Mouse (Mus musculus) neural tube, embryonic 13.5 days (tissue): ENCODE data around the gene Ascl3. TPM values are rescaled to one million over a fixed set of nuclear protein-coding genes. Genes with fewer than 3 reads are reported as not detected.

ENCODE experiments used
- ATAC-seq: fragments of 200-750 bp; cut with Nextera tagmentation; 2 replicates; pipeline ENCODE4 v1.8.0; 2017; ENCODE audit warnings: low read depth, mild to moderate bottlenecking, moderate TSS enrichment, moderate library complexity
- H3K27ac ChIP-seq: fragments of 300-500 bp; sonication (generic); replicated peaks from 2 replicates; pipeline ENCODE4 v1.5.1; 2015; ENCODE audit warnings: moderate library complexity, mild to moderate bottlenecking, inconsistent platforms
- H3K27me3 ChIP-seq: fragments of 300-500 bp; sonication (generic); 2 replicates; pipeline ENCODE4 v1.6.1; 2015; ENCODE audit warnings: mild to moderate bottlenecking, inconsistent platforms
- H3K36me3 ChIP-seq: fragments of 300-500 bp; sonication (generic); 2 replicates; pipeline ENCODE4 v1.6.1; 2015; ENCODE audit warnings: mild to moderate bottlenecking, inconsistent platforms
- H3K4me1 ChIP-seq: fragments of 300-500 bp; sonication (generic); replicated peaks from 2 replicates; pipeline ENCODE4 v1.6.1; 2015; ENCODE audit warnings: inconsistent platforms
- H3K4me2 ChIP-seq: fragments of 300-500 bp; sonication (generic); 2 replicates; pipeline ENCODE4 v1.6.1; 2015; ENCODE audit warnings: inconsistent platforms, mild to moderate bottlenecking, moderate library complexity
- H3K4me3 ChIP-seq: fragments of 300-500 bp; sonication (generic); 2 replicates; pipeline ENCODE4 v1.5.1; 2015; ENCODE audit warnings: mild to moderate bottlenecking, inconsistent platforms
- H3K9ac ChIP-seq: fragments of 300-500 bp; sonication (generic); 2 replicates; pipeline ENCODE4 v1.6.1; 2015; ENCODE audit warnings: moderate library complexity, mild to moderate bottlenecking, inconsistent platforms
- H3K9me3 ChIP-seq: fragments of 300-500 bp; sonication (generic); 2 replicates; pipeline ENCODE4 v1.6.1; 2016; ENCODE audit warnings: inconsistent platforms
- WGBS: fragments of 180-500 bp; shearing (Covaris S2); methylation state at CpG from one replicate; pipeline ENCODE4 v1.1.7; 2015; 5-methylcytosine and 5-hydroxymethylcytosine counted together
- polyA plus RNA-seq: library from polyadenylated mRNA; unstranded; fragments of >200 nt; fragmentation: Nextera tagmentation; extraction: Ambion mirVana; gene quantifications from 2 replicates; pipeline ENCODE4 v1.2.1, GENCODE M21; 2015

Ascl3 gene
- polyA plus RNA-seq: 0.29 and 0.45 TPM in 2 replicates

DNA sequence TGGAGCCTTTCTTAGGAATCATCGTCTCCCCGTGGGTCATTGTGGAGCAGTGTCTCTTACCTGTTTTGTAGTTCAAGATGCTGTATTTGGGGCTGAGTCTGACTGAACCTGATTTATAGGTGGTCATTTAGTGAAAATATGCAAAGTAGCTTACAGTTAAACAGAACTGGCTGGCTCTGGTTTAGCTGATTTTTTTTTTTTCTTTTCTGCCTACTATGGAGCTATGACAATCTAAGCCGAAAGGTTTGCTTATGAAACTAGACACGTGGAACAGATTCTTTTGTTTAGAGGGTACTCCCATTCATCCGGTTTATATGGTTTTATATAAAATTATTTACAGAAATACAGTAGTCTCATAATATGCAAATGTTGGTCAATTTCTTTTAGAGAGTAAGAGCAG, at the start of gene Ascl3:
TSS of gene Ascl3 (minus strand) at position 101 of the 400 bp plus-strand sequence.
- Histone ChIP-seq H3K27ac (no peak within 1 kb of the TSS), H3K36me3 (peaks cover 22% of the 10 kb centered on the region), H3K27me3 (no peaks in the 10 kb centered on the region), H3K4me3 (no peak within 1 kb of the TSS), H3K9me3 (no peaks in the 10 kb centered on the region), H3K9ac (no peak within 1 kb of the TSS), H3K4me2 (no peak within 1 kb of the TSS), H3K4me1 (0 out of 2 replicates have a peak, but pooled peaks cover 7% of the 10 kb centered on the region)
- 92% methylated on average over 5 of the region's 5 CpGs for WGBS
- no peak for ATAC-seq

DNA sequence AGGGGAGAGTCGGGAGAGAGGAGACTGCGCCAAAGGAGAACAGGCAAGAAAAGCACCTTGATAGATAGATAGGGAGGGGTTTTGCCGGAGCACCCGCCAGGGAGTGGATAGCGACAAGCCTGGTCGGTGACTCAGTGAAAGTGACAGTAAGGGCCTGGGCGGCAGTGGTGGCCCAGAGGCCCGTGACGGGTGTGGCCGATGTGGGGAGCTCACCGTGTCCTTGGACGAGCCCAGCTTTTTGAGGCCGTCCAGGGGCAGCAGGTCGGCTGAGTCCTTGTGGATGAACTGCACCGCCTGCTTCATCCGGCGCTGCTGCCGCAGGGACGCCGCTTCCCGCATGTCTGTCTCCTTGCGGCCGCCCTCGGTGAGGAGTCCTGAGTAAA, 49.6 kb upstream of the Ascl3 start:
- Histone ChIP-seq H3K9ac (peak overlapping the region; percentile 65), H3K4me3 (peak overlapping the region; percentile 51), H3K36me3 (no peaks in the 10 kb centered on the region), H3K27me3 (peaks cover 58% of the 10 kb centered on the region), H3K27ac (no peak overlapping the region), H3K4me1 (peaks cover 15% of the 10 kb centered on the region), H3K4me2 (peak overlapping the region; percentile 98), H3K9me3 (no peaks in the 10 kb centered on the region)
- WGBS: 1% methylated on average over 24 of the region's 24 CpGs
- peak; percentile 68 for ATAC-seq

DNA sequence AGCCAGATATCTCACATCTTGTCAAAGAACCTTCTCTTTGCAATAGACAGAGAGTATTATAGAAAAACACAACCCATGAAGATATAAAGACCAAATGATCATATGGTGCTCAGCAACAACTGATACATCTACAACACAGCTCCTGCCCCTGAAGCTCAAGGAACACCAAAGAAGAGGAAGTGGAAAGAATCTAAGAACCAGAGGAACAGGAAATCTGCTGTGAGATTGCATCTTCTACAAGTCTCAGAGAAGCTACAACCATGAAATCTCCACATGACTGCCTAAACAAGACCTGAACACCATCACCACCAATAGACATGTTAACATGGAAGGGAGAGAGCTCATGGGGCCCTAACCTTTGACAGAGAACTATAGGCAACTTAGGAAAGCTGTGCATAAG, 40.7 kb upstream of the Ascl3 start:
- Histone ChIP-seq H3K9me3 (no peaks in the 10 kb centered on the region), H3K36me3 (no peaks in the 10 kb centered on the region), H3K4me3 (no peak overlapping the region), H3K27ac (no peak overlapping the region), H3K27me3 (no peaks in the 10 kb centered on the region), H3K4me2 (no peak overlapping the region), H3K4me1 (no peaks in the 10 kb centered on the region), H3K9ac (no peak overlapping the region)
- no peak for ATAC-seq

- H3K27ac ChIP-seq: no peak overlapping the region
- H3K4me2 ChIP-seq: no peak overlapping the region
- no peaks in the 10 kb centered on the region for H3K4me1 ChIP-seq
- no peaks in the 10 kb centered on the region for H3K36me3 ChIP-seq
- no peak for ATAC-seq
- WGBS: 71% methylated on average over 2 of the region's 2 CpGs
- no peaks in the 10 kb centered on the region for H3K27me3 ChIP-seq
- H3K4me3 ChIP-seq: no peak overlapping the region
- no peaks in the 10 kb centered on the region for H3K9me3 ChIP-seq
- H3K9ac ChIP-seq: no peak overlapping the region
Measured at GRCm38 (mm10) chr7:109768699-109769383, 37.3 kb upstream of the Ascl3 start.

- no peak overlapping the region for H3K4me3 ChIP-seq
- no peaks in the 10 kb centered on the region for H3K36me3 ChIP-seq
- no peaks in the 10 kb centered on the region for H3K9me3 ChIP-seq
- H3K9ac ChIP-seq: no peak overlapping the region
- no peak for ATAC-seq
- H3K27me3 ChIP-seq: no peaks in the 10 kb centered on the region
- H3K4me2 ChIP-seq: no peak overlapping the region
- WGBS: 83% methylated on average over 7 of the region's 7 CpGs
- no peak overlapping the region for H3K27ac ChIP-seq
- no peaks in the 10 kb centered on the region for H3K4me1 ChIP-seq
Measured at GRCm38 (mm10) chr7:109767575-109768350, 36.2 kb upstream of the Ascl3 start.

GRCm38 (mm10) chr7:109764009-109764408, 32.5 kb upstream of the Ascl3 start:
- Histone ChIP-seq H3K27ac (no peak overlapping the region), H3K4me3 (no peak overlapping the region), H3K9me3 (no peaks in the 10 kb centered on the region), H3K4me1 (no peaks in the 10 kb centered on the region), H3K4me2 (no peak overlapping the region), H3K27me3 (no peaks in the 10 kb centered on the region), H3K9ac (no peak overlapping the region), H3K36me3 (no peaks in the 10 kb centered on the region)
- no peak for ATAC-seq
- 73% methylated on average over 2 of the region's 2 CpGs for WGBS

DNA sequence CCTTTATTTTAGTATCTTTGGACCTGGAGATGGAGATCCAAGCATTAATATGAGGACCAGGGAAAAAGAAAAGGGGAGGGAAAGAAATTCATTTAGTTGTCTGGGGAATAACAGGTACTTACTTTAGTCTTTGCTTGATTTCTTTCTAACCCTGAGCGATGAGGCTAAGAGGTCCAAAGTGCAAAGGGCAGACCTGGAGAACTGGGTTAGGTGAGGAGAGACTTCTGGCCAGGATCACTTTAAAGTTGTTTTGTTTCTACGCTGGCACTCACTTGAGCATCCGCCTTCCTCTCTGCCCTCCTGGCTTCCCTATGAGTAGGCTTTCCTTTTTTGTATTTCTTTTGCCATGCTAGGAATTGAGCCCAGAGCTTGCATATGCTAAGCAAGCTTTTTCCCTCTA, 24.8 kb upstream of the Ascl3 start:
- H3K36me3 ChIP-seq: no peaks in the 10 kb centered on the region
- 90% methylated on average over 3 of the region's 3 CpGs for WGBS
- no peak overlapping the region for H3K27ac ChIP-seq
- no peak overlapping the region for H3K4me2 ChIP-seq
- no peak overlapping the region for H3K4me3 ChIP-seq
- no peak overlapping the region for H3K9ac ChIP-seq
- H3K27me3 ChIP-seq: no peaks in the 10 kb centered on the region
- ATAC-seq: no peak
- peaks cover 16% of the 10 kb centered on the region for H3K4me1 ChIP-seq
- no peaks in the 10 kb centered on the region for H3K9me3 ChIP-seq

- Histone ChIP-seq H3K4me2 (0 out of 2 replicates have a peak overlapping the region, but pooled peaks have one; percentile 76), H3K4me3 (no peak overlapping the region), H3K9me3 (no peaks in the 10 kb centered on the region), H3K36me3 (0 out of 2 replicates have a peak, but pooled peaks cover 4% of the 10 kb centered on the region), H3K4me1 (peaks cover 27% of the 10 kb centered on the region), H3K27ac (no peak overlapping the region), H3K9ac (no peak overlapping the region), H3K27me3 (no peaks in the 10 kb centered on the region)
- WGBS: 93% methylated on average over 8 of the region's 8 CpGs
- no peak for ATAC-seq
Measured at GRCm38 (mm10) chr7:109754034-109754433, 22.5 kb upstream of the Ascl3 start.

- Histone ChIP-seq H3K4me2 (peak within 1 kb of the TSS; percentile 76), H3K9ac (peak within 1 kb of the TSS; percentile 87), H3K9me3 (no peaks in the 10 kb centered on the region), H3K4me1 (peaks cover 27% of the 10 kb centered on the region), H3K4me3 (peak within 1 kb of the TSS; percentile 62), H3K36me3 (0 out of 2 replicates have a peak, but pooled peaks cover 13% of the 10 kb centered on the region), H3K27ac (peak within 1 kb of the TSS; percentile 86), H3K27me3 (no peaks in the 10 kb centered on the region)
- under 1% methylated on average over 74 of the region's 74 CpGs for WGBS
- ATAC-seq: peak; percentile 93
Measured at GRCm38 (mm10) chr7:109752008-109752925, 20.7 kb upstream of the Ascl3 start, which contains the start of gene Tmem9b. Gene Tmem9b (minus strand): TSS chr7:109752875.

DNA sequence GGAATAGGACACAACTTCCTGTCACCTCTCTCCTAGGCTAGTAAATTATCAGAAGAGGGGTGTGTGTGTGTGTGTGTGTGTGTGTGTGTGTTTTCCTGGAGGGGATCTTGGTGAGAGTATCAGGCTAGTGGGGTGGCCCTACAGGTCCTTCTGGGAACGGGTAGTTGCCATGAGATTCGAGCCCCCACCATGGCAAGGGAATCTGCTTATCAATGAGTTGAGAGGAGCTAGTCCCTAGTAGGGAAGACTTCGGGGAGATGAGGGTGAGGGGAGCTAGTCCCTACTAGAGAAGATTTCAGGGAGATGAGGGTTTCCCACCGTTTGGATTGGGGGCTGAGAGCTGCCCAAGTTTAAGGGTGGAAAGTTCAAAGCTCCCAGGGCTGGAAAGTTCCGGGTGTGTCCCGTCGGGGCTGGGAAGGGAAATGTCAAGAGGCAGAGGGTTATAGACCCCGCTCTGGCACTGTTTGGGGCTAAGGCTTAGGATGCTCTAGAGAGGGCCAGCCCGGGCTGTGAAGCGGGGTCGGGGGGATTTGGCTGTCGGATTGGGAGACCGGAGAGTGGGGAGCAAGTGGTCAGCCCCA, 20.0 kb upstream of the Ascl3 start:
- ATAC-seq: peak; percentile 66
- Histone ChIP-seq H3K36me3 (peaks cover 17% of the 10 kb centered on the region; the same call in 1 of the 2 replicates), H3K27ac (peak overlapping the region; percentile 86)

DNA sequence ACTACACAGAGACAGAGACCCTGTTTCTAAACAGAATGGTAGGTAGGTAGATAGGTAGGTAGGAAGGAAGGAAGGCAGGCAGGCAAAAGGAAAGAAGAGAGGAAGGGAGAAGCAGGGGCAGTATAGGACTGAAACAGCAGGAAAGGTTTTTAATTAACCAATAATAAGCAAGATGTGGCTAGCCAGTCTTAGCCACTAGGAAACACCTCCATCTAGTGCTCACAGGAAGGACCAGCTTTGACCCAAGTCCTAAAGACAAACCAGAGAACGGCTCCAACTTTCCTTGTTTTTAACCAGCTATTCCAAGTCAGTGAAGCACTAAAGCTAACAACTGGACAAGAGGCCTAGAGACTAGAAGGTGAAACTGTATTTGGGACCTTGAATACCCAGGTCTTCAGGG, 16.2 kb upstream of the Ascl3 start:
- peaks cover 51% of the 10 kb centered on the region for H3K36me3 ChIP-seq
- no peak for ATAC-seq
- WGBS: 67% methylated on average over 1 of the region's 1 CpGs
- H3K4me1 ChIP-seq: peaks cover 16% of the 10 kb centered on the region
- H3K4me3 ChIP-seq: no peak overlapping the region
- H3K9me3 ChIP-seq: no peaks in the 10 kb centered on the region
- H3K4me2 ChIP-seq: no peak overlapping the region
- H3K9ac ChIP-seq: no peak overlapping the region
- H3K27me3 ChIP-seq: no peaks in the 10 kb centered on the region
- H3K27ac ChIP-seq: no peak overlapping the region

More for the DNA sequence above, 20.0 kb upstream of the Ascl3 start:
- Histone ChIP-seq H3K9me3 (no peaks in the 10 kb centered on the region), H3K4me3 (peak overlapping the region; percentile 62), H3K4me1 (peaks cover 27% of the 10 kb centered on the region), H3K9ac (peak overlapping the region; percentile 87), H3K4me2 (peak overlapping the region; percentile 76), H3K27me3 (no peaks in the 10 kb centered on the region)
- WGBS: 4% methylated on average over 13 of the region's 13 CpGs
